Mouse (Mus musculus) thymus, postnatal 10 days (tissue): Measurements from ENCODE around the gene Dkk3.
"Not testable (repeated sequence)": the region's sequence is repeated elsewhere in the genome, so short reads cannot be mapped to it uniquely, and the experiment has no call there.

Source experiments
- DNase-seq, 2 experiments: peaks; one replicate each; pipeline ENCODE4 v3.0.0; 2021; ENCODE audit warnings: low spot score in 2 of 2

Gene Dkk3

GRCm38 (mm10) chr7:112169955-112170692, 11.3 kb upstream of the Dkk3 start:
- DNase-seq = no peak

DNA sequence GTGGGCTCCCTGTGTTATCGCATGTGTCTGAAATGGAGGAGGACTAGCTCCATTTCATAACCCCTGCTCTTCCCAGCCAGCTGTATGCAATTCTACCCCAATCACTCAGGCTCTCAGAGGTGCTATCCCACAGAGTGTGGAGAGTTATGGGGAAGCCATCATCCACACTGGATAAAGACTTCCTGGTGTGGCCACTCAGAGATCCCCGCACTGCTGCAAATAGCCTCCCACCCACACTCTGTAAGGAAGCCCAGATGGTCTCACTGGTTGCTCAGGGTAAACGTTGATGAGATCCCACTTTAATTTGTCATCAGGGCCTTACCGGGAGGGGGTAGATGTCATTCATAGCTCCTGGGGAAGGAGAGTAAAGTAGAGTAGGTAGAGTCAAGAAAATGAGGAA, 6.7 kb upstream of the Dkk3 start:
- DNase-seq = no peak

- not testable (repeated sequence) for DNase-seq
Measured at GRCm38 (mm10) chr7:112165032-112165431, 6.2 kb upstream of the Dkk3 start.

DNA sequence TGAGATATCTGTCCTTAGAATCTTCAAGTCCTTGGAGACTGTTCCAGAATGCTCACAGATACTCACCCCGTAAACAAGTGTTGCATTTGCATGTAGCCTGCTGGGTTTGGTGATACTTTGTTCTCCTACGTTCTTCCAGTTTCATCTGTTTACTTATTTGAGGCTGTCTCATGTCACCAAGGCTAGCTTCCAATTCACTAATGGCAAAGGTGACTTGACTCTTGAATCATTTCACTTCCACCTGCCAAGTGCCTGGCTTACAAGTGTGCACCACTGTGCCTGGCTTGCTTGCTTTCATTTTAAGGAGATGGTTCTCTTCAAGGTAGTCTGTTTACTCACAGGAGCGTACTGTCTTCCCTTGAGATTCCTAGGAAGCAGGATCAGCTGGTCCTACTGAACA, 5.6 kb upstream of the Dkk3 start:
- no peak for DNase-seq

DNA sequence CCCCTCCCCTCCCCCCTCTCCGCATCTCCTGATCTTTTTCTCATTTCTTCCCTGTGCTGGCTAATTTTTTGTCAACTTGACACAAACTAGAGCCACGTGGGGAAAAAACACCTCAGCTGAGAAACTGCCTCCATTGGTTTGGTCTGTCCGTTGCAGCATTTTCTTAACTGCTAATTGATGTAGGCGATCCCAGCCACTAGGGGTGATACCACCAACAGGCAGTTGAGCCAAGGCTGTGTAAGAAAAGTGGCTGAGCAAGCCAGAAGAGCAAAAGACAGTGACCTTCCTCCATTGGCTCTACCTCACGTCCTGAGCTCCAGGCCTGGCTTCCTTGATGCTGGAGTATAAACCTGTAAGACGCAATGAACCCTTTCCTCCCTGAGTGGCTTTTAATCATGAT, 978 bp upstream of the Dkk3 start:
- DNase-seq = no peak

DNA sequence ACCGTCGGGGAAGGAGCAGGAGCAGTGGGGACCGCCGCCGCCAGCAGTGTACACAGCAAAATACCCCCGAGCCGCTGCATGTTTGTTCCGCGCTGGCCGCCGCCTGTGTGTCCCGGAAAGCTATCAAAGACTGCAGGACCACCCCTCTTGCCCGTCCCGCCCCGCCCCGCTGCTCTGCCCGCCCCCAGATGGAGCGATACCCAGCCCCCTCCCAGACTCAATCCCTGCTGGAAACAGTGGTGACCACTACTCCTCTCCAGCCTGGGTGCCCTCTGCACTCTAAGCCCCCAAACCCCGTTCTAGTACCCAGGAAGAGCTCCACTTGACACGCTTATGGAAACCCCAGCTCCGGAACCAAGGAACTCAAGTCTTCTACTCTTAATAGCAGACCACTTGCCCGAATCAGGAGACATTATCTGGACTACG, 528 bp downstream of the Dkk3 start:
- DNase-seq = no peak

GRCm38 (mm10) chr7:112157584-112158315, 1.1 kb downstream of the Dkk3 start:
- no peak for DNase-seq

- no peak for DNase-seq
Measured at GRCm38 (mm10) chr7:112155194-112155593, 3.7 kb downstream of the Dkk3 start.

DNA sequence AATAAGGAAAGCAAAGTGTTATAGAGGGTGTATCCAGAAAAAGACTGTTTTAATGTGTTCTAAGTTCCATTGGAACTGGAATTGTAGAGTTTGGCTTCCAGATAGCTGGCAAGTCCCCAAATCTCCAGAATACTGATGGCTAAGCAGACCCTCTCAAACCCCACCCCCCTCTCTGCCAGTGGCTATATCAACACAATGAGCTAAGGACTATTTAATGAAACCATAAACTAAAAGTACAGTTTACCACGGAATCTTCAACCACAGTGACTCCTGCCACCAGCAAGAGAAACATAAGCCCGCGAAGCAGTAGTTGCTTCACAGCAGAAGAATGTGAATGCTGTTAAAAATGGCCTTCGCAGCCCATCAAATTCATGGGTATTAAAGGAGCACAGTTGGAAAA, 4.4 kb downstream of the Dkk3 start:
- DNase-seq = no peak

DNA sequence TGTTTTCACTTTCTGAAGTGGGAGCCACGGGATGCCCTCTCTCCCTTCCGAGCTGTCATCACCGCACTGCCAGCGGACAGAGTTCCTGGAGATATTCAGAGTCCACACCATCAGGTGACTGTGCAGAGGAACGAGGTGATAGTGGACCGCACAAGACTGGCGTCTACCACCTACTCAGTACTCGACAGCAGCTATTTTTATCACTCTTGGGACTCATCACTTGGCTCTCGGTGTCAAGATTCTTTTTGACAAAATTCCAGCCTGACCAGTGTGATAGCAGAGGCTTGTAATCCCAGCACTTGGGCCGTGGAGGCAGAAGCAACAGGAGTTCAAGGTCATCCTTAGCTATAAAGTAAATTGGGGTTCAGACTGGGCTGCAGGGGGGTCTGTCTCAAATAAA, 9.7 kb downstream of the Dkk3 start:
- DNase-seq = no peak

DNA sequence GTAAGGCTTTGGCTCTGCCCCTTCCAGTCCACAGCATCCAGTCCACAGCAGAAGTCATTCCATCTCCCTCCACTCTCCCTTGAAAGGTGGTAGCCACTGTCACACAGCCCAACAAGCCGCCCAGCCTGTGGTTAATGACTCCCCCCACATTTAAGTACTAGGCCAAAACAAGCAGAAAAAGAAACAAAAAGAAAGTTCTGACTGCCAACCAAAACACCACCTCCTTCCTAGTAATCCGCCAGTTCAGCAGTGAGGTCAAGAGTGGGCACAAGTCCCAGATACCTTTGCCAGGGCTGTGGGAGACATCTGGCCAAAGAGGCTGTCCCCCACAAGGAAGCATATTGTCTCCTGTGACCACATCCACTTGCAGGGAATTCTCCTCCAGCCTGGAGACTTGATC, 10.9 kb downstream of the Dkk3 start:
- no peak for DNase-seq

DNA sequence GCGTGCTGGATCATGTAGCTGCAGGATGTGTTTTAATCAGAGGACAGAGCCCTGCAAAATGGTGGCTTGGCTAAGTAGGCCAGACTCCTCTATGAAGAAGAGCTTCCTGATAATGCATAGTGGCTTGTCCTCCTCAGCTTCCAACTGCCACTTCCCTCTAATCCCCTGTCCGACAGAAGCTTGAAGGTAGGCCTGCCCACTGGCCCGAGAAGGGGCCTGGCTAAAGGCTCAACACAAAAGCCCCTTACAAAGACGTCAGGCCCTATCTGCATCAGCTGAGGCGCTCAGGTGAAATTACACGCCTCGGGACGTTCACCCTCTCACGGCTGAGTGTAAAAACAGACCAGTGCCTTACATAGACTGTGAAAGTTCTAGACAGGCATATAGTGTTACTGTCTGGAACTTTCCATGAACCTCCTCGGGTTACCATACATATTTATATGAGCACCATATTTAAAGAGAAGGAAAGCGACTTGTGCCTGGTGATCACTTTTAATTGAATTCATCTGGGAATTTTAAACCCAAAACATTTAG, 14.1 kb downstream of the Dkk3 start:
- no peak for DNase-seq

DNA sequence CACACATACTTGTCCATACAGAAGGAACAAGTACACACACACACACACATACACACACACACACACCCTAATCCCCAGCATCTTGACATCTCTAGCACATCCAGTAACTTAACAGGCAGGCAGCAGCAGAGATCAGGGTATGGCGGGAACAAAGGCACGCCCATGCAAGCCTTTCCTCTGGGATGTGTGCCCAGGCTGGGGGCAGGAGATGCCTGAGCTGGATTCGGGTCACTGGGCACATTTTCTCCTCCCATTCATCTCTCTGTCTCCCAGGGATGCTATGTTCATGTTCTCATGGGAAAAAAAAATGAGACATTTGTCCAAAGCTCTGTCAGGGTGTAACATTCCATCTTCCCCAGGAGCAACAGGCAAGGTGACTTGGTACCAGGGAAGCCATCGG, 14.9 kb downstream of the Dkk3 start:
- no peak for DNase-seq

DNA sequence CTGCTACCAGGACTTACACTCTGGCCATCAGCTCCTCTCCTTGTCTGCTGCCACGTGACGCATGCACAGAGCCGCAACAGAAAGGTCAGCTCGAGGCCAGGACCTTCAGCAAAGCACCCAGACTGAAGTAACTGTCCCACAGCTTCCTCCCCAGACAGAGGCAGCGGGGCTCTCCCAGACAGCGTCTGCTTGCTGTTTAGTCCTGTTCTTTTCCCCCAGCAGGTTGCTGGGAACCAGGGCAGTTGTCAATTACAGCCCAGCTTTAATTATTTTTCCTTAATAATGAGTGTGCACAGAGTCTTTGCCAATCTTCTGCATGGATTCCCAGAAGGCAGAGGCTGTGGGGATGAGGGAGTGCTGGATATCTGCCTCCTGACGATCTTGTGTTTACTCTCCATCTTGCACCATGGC, 15.8 kb downstream of the Dkk3 start:
- no peak for DNase-seq

GRCm38 (mm10) chr7:112142616-112143015, 16.2 kb downstream of the Dkk3 start:
- no peak for DNase-seq

DNA sequence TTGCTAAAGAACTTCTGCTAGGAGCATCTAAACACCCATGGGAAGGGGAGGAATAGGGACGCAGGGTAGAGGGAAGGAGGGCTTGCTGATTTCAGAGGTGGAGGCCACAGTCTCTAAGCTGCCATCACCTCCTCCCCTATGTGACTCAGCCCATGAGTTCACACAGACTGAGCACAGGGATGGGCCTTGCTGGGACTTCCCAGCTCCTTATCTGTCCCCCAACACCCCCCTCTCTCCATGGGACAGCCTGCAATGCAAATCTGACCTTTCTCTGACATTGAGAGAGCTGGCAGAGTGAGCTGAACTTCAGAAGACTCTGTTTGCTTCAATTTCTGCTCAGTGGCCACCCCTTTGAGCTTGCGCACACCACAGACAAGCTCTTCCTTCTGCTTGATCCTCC, 18.1 kb downstream of the Dkk3 start:
- DNase-seq = no peak

DNA sequence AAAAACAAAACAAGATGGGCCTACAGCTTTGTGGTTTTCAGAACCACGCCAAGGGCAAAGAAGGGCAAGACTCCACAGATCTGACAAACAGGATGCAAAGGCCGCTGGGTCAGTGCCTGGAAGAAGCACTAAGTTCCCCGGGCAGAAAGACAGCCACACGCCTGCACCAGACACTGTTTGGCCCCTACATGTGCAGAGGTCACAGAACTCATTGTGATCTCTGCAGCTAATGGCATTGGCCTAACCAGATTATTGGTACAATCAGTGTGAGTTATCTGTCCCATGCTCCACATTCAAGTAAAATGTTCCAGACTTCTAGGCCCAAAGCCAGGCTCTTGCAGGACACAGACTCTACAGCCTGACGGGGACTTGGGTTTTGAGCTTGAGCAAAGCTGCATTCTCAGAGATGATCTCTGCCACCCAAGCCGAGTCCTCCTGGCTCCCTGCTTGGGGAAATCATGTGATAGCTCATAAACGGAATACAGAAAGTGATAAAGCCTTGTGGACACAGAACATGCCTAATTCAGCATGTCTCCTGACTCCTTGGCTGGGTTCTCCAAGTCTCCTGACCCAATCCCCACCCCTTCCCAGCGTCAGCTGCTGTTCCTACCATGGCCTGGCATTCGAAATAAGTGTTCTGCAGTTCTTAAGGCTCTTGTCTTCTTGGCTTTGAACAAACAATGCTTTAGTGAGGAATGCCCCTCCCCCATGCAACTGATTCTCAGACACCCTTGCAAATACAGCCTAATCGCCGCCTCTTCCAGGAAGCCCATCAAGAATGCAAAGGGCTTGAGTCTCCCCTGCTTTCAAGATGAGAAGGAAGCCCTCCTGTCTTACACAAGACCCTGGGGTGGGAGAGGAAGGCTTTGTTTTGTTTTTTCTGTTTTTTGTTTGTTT, 20.1 kb downstream of the Dkk3 start:
- no peak for DNase-seq

- no peak for DNase-seq
Measured at GRCm38 (mm10) chr7:112138168-112138508, 20.7 kb downstream of the Dkk3 start.

DNA sequence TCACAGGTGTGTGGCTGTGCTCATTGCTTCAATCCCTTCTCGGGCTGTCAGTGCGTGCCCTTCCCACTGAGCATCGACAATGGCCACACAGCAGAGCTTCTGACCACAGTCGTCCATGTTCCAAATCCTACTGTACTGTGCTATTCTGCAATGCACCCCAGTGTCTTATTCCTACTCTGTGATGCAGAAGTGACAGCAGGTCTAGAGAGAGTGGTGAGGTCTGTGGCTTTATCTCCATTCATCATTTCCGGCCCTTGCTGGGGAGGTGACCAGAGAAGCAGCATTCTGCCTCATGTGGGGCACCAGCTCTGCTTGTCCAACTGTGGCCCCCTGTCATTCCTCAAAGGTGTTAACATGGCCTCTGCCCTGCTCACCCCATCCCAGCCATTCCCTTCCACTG, 22.3 kb downstream of the Dkk3 start:
- DNase-seq = no peak

GRCm38 (mm10) chr7:112135161-112135560, 23.7 kb downstream of the Dkk3 start:
- DNase-seq = no peak

GRCm38 (mm10) chr7:112133277-112133676, 25.6 kb downstream of the Dkk3 start:
- no peak for DNase-seq

DNA sequence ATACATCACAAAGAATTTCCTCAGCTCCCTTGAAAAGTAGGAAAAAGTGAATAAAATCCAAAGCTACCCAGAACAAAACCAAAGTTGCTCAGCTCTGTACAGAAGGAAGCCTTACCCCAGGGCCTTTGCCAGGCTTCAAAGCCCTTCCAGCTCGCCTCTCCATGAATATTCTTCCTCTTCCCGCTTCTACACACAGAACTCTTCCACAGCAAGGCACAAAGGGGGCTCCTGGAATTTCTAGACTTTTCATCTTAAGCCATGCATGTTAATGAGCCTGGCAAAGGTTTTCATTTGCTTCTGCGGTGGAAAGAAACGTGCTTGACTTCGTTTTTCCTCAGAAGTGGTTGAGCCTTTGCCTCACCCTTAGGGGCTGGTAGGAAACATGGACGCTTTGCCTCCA, 26.9 kb downstream of the Dkk3 start:
- DNase-seq = no peak
